Mouse (Mus musculus): Measurements from ENCODE around the gene Nmnat3.

DNA sequence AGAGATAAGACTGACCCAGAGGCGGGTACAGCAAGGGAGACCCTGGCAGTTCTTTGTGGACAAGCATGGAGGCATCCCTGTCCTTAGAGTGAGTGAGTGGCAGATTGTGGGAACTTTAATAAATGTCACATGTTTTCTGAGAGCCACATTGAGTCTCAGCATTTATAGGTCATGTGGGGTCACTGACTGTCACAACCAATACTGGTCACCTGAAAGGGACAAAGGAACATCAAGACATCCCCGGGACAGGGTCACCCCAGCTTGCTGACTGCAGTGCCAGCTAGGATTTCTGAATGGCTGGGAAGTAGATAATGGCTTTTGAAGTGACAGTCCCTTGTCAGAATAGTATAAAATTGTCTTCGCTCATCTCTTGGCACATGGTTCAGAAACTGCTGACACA is 151.9 kb downstream of the Nmnat3 start:
- TF ChIP-seq POLR2A (IDR thresholded peaks at IDR 0.05; ENCODE audit: extremely low read depth, insufficient read depth, low read length) (no peak), CTCF (IDR thresholded peaks at IDR 0.05; ENCODE audit: low read depth, low read length) (no peak)

All from liver, adult 2 months (tissue).